Mouse (Mus musculus) testis, adult 2 months (tissue): Measurements from ENCODE around the gene Psg25. TPM values are rescaled to one million over a fixed set of nuclear protein-coding genes. Genes with fewer than 3 reads are reported as not detected.
"Not testable (repeated sequence)": the region's sequence is repeated elsewhere in the genome, so short reads cannot be mapped to it uniquely, and the experiment has no call there.

Experiments used
- H3K27ac ChIP-seq: fragments of 200-500 bp; 2 replicates; pipeline ENCODE4 v1.5.1; 2012; ENCODE audit warnings: low read depth, low read length; ENCODE audit not compliant: control insufficient read depth, insufficient read depth
- H3K27me3 ChIP-seq: fragments of 200-500 bp; 2 replicates; pipeline ENCODE4 v1.6.1; 2012; ENCODE audit warnings: mild to moderate bottlenecking, low read length, moderate library complexity; ENCODE audit not compliant: control insufficient read depth, insufficient read depth
- H3K36me3 ChIP-seq: fragments of 200-500 bp; 2 replicates; pipeline ENCODE4 v1.6.1; 2012; ENCODE audit warnings: mild to moderate bottlenecking, low read length; ENCODE audit not compliant: control insufficient read depth, insufficient read depth
- H3K4me1 ChIP-seq: fragments of 200-500 bp; 2 replicates; pipeline ENCODE4 v1.6.1; 2012; ENCODE audit warnings: low read length; ENCODE audit not compliant: control insufficient read depth, insufficient read depth
- H3K4me3 ChIP-seq: fragments of 200-500 bp; 2 replicates; pipeline ENCODE4 v1.5.1; 2012; ENCODE audit warnings: low read depth, mild to moderate bottlenecking, low read length, moderate library complexity, mixed read lengths; ENCODE audit not compliant: control insufficient read depth
- CTCF ChIP-seq: fragments of 200-500 bp; IDR thresholded peaks from 2 replicates; pipeline ENCODE4 v1.5.1; 2012; ENCODE audit warnings: low read depth, mild to moderate bottlenecking, inconsistent platforms, low read length, moderate library complexity; ENCODE audit not compliant: control insufficient read depth, insufficient read depth, insufficient replicate concordance
- POLR2A ChIP-seq: fragments of 200-500 bp; IDR thresholded peaks from 2 replicates; pipeline ENCODE4 v1.6.1; 2012; ENCODE audit warnings: low read depth, mild to moderate bottlenecking, inconsistent platforms, low read length, moderate library complexity; ENCODE audit not compliant: control insufficient read depth
- polyA plus RNA-seq: library from polyadenylated mRNA; depleted of rRNA; stranded (reverse); fragments of >200 nt; gene quantifications from 2 replicates; pipeline ENCODE4 v1.2.3, GENCODE M21; 2012; rRNA removed

Psg25 gene
- not detected in 2 replicates for polyA plus RNA-seq

GRCm38 (mm10) chr7:18532169-18532568 is at the start of gene Psg25:
Psg25 (minus strand) TSS chr7:18532269.
- Histone ChIP-seq H3K36me3 (no peaks in the 10 kb centered on the region), H3K4me1 (no peaks in the 10 kb centered on the region), H3K4me3 (no peak within 1 kb of the TSS), H3K27me3 (no peaks in the 10 kb centered on the region), H3K27ac (no peak within 1 kb of the TSS)
- TF ChIP-seq CTCF: no peak
- no peak for TF ChIP-seq POLR2A

GRCm38 (mm10) chr7:18567205-18567604 is 35.1 kb upstream of the Psg25 start, which contains the start of gene Psg27:
Psg27 (minus strand) TSS chr7:18567305.
- Histone ChIP-seq H3K36me3 (no peaks in the 10 kb centered on the region), H3K27ac (no peak within 1 kb of the TSS), H3K4me1 (no peaks in the 10 kb centered on the region), H3K4me3 (no peak within 1 kb of the TSS), H3K27me3 (no peaks in the 10 kb centered on the region)
- TF ChIP-seq CTCF: no peak
- TF ChIP-seq POLR2A: no peak

- Histone ChIP-seq H3K27ac (no peak overlapping the region), H3K27me3 (no peaks in the 10 kb centered on the region), H3K4me3 (no peak overlapping the region), H3K4me1 (no peaks in the 10 kb centered on the region), H3K36me3 (no peaks in the 10 kb centered on the region)
- no peak for TF ChIP-seq POLR2A
- TF ChIP-seq CTCF: no peak
Measured at GRCm38 (mm10) chr7:18559850-18560249, 27.8 kb upstream of the Psg25 start.

- H3K27ac ChIP-seq, H3K36me3 ChIP-seq, H3K4me1 ChIP-seq, H3K4me3 ChIP-seq, H3K27me3 ChIP-seq: not testable (repeated sequence)
Measured at GRCm38 (mm10) chr7:18555751-18556150, 23.7 kb upstream of the Psg25 start.

GRCm38 (mm10) chr7:18533420-18533819 is 1.4 kb upstream of the Psg25 start:
- Histone ChIP-seq H3K27ac (no peak overlapping the region), H3K27me3 (no peaks in the 10 kb centered on the region), H3K4me1 (no peaks in the 10 kb centered on the region), H3K36me3 (no peaks in the 10 kb centered on the region), H3K4me3 (no peak overlapping the region)
- TF ChIP-seq CTCF (no peak), POLR2A (no peak)

- no peaks in the 10 kb centered on the region for H3K36me3 ChIP-seq
- H3K4me3 ChIP-seq: no peak overlapping the region
- TF ChIP-seq CTCF (no peak), POLR2A (no peak)
- no peaks in the 10 kb centered on the region for H3K27me3 ChIP-seq
- no peak overlapping the region for H3K27ac ChIP-seq
- H3K4me1 ChIP-seq: no peaks in the 10 kb centered on the region
Measured at GRCm38 (mm10) chr7:18524668-18525067, 7.4 kb downstream of the Psg25 start.

GRCm38 (mm10) chr7:18512848-18513247 is 19.2 kb downstream of the Psg25 start:
- H3K4me1 ChIP-seq, H3K27ac ChIP-seq, H3K27me3 ChIP-seq: not testable (repeated sequence)

GRCm38 (mm10) chr7:18512417-18512816 is 19.7 kb downstream of the Psg25 start:
- not testable (repeated sequence) for H3K4me3 ChIP-seq, H3K4me1 ChIP-seq

More at GRCm38 (mm10) chr7:18512848-18513247, 19.2 kb downstream of the Psg25 start:
- not testable (repeated sequence) for H3K36me3 ChIP-seq, H3K4me3 ChIP-seq

GRCm38 (mm10) chr7:18511479-18511878 is 20.6 kb downstream of the Psg25 start:
- H3K36me3 ChIP-seq: no peaks in the 10 kb centered on the region
- no peaks in the 10 kb centered on the region for H3K27me3 ChIP-seq
- no peaks in the 10 kb centered on the region for H3K4me1 ChIP-seq
- TF ChIP-seq CTCF (no peak), POLR2A (no peak)
- H3K4me3 ChIP-seq: no peak overlapping the region
- no peak overlapping the region for H3K27ac ChIP-seq

More at GRCm38 (mm10) chr7:18512417-18512816, 19.7 kb downstream of the Psg25 start:
- H3K27ac ChIP-seq, H3K36me3 ChIP-seq, H3K27me3 ChIP-seq: not testable (repeated sequence)
